Mouse (Mus musculus) bone marrow macrophage, adult 2 months (primary cell): ENCODE results near the gene Ahcy.

Experiments used
- CTCF ChIP-seq: IDR thresholded peaks from 2 replicates; pipeline ENCODE4 v1.5.1; 2012; ENCODE audit warnings: low read depth, mild to moderate bottlenecking, low read length, moderate library complexity
- POLR2A ChIP-seq: IDR thresholded peaks from 2 replicates; pipeline ENCODE4 v1.6.1; 2012; ENCODE audit warnings: mild to moderate bottlenecking, low read depth, low read length, borderline replicate concordance

DNA sequence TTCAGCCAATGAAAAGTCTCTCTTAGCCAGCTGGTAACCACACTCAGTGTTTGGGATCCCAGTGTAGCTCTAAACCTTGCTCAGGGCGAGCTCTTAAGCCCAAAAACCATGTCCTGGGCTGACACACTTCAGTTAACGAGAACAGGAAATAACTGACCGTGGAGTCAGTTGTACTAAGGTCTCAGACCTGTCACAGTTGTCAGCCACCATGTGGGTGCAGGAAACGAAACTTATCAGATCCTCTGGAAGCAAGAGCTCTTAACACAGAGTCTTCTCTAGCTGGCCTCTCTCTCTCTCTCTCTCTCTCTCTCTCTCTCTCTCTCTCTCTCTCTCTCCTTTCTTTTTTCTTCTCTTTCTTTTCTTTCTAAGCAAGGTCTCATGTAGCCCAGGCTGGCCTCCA lies 19.1 kb upstream of the Ahcy start:
- TF ChIP-seq CTCF = no peak
- no peak for TF ChIP-seq POLR2A
